Mouse (Mus musculus) heart, embryonic 12.5 days (tissue): Measurements from ENCODE around the gene B4galt5. TPM values are rescaled to one million over a fixed set of nuclear protein-coding genes. Genes with fewer than 3 reads are reported as not detected.

Source experiments
- ATAC-seq: fragments of 200-750 bp; cut with Nextera tagmentation; 2 replicates; pipeline ENCODE4 v1.8.0; 2017; ENCODE audit warnings: moderate TSS enrichment, moderate library complexity; ENCODE audit not compliant: insufficient number of reproducible peaks, low FRiP score
- H3K27ac ChIP-seq: fragments of 300-500 bp; sonication (generic); 2 replicates; pipeline ENCODE4 v1.5.1; 2016; ENCODE audit warnings: mild to moderate bottlenecking, moderate library complexity; ENCODE audit not compliant: poor library complexity, severe bottlenecking
- H3K27me3 ChIP-seq: fragments of 300-500 bp; sonication (generic); replicated peaks from 2 replicates; pipeline ENCODE4 v1.6.1; 2016; ENCODE audit warnings: mild to moderate bottlenecking, moderate library complexity
- H3K36me3 ChIP-seq: fragments of 300-500 bp; sonication (generic); 2 replicates; pipeline ENCODE4 v1.6.1; 2016; ENCODE audit warnings: mild to moderate bottlenecking, moderate library complexity
- H3K4me1 ChIP-seq: fragments of 300-500 bp; sonication (generic); replicated peaks from 2 replicates; pipeline ENCODE4 v1.6.1; 2016; ENCODE audit warnings: mild to moderate bottlenecking
- H3K4me2 ChIP-seq: fragments of 300-500 bp; sonication (generic); 2 replicates; pipeline ENCODE4 v1.6.1; 2016; ENCODE audit warnings: mild to moderate bottlenecking, moderate library complexity
- H3K4me3 ChIP-seq: fragments of 300-500 bp; sonication (generic); 2 replicates; pipeline ENCODE4 v1.5.1; 2016; ENCODE audit warnings: mild to moderate bottlenecking
- H3K9ac ChIP-seq: fragments of 300-500 bp; sonication (generic); 2 replicates; pipeline ENCODE4 v1.6.1; 2016; ENCODE audit warnings: mild to moderate bottlenecking, moderate library complexity
- H3K9me3 ChIP-seq: fragments of 300-500 bp; sonication (generic); replicated peaks from 2 replicates; pipeline ENCODE4 v1.6.1; 2016; ENCODE audit warnings: mild to moderate bottlenecking, moderate library complexity
- WGBS: fragments of 180-500 bp; shearing (Covaris S2); methylation state at CpG from one replicate; pipeline ENCODE4 v1.1.7; 2016; 5-methylcytosine and 5-hydroxymethylcytosine counted together
- polyA plus RNA-seq: library from polyadenylated mRNA; unstranded; fragments of >200 nt; fragmentation: Nextera tagmentation; extraction: Ambion mirVana; gene quantifications from 2 replicates; pipeline ENCODE4 v1.2.1, GENCODE M21; 2016

Gene B4galt5
- polyA plus RNA-seq, 1 experiment from 2014 or later = 14.9 TPM

GRCm38 (mm10) chr2:167313501-167314326 is 35.3 kb downstream of the B4galt5 start:
- peaks cover 33% of the 10 kb centered on the region for H3K36me3 ChIP-seq
- H3K27me3 ChIP-seq = no peaks in the 10 kb centered on the region
- H3K4me3 ChIP-seq = no peak overlapping the region
- ATAC-seq = peak; percentile 66
- peak overlapping the region; percentile 67 for H3K27ac ChIP-seq
- H3K9me3 ChIP-seq = no peaks in the 10 kb centered on the region
- no peak overlapping the region for H3K4me2 ChIP-seq
- 0 out of 2 replicates have a peak overlapping the region, but pooled peaks have one; percentile 33 for H3K9ac ChIP-seq
- WGBS = 56% methylated on average over 13 of the region's 13 CpGs
- peaks cover 60% of the 10 kb centered on the region for H3K4me1 ChIP-seq

DNA sequence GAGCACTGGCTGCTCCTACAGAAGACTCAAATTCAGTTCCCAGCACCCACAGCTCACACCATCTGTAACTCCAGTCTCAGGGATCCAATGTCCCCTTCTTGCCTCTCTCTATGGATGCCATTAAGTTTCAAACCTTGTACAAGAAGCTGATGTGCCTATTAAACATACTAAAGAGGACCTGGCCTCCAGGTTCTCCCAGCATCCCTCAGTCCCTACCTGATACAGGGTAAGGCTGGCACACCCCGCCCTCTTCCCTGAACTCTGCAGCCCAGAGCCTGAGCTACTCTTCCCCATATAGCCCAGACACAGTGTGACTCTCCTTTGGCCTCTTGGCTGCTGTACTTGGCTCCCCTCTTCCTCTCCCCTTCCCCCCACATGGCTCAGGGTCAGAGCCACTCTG is 38.9 kb downstream of the B4galt5 start:
- Histone ChIP-seq H3K27ac (no peak overlapping the region), H3K27me3 (no peaks in the 10 kb centered on the region), H3K9me3 (no peaks in the 10 kb centered on the region), H3K4me2 (no peak overlapping the region), H3K9ac (no peak overlapping the region), H3K36me3 (peaks cover 66% of the 10 kb centered on the region), H3K4me3 (no peak overlapping the region), H3K4me1 (peaks cover 36% of the 10 kb centered on the region)
- no peak for ATAC-seq
- 100% methylated on average over 1 of the region's 1 CpGs for WGBS

GRCm38 (mm10) chr2:167309286-167309685 is 39.7 kb downstream of the B4galt5 start:
- no peaks in the 10 kb centered on the region for H3K9me3 ChIP-seq
- peaks cover 72% of the 10 kb centered on the region for H3K36me3 ChIP-seq
- H3K9ac ChIP-seq = no peak overlapping the region
- H3K27me3 ChIP-seq = no peaks in the 10 kb centered on the region
- no peak overlapping the region for H3K27ac ChIP-seq
- H3K4me3 ChIP-seq = no peak overlapping the region
- WGBS = 88% methylated on average over 12 of the region's 12 CpGs
- H3K4me2 ChIP-seq = no peak overlapping the region
- ATAC-seq = no peak
- peaks cover 27% of the 10 kb centered on the region for H3K4me1 ChIP-seq

DNA sequence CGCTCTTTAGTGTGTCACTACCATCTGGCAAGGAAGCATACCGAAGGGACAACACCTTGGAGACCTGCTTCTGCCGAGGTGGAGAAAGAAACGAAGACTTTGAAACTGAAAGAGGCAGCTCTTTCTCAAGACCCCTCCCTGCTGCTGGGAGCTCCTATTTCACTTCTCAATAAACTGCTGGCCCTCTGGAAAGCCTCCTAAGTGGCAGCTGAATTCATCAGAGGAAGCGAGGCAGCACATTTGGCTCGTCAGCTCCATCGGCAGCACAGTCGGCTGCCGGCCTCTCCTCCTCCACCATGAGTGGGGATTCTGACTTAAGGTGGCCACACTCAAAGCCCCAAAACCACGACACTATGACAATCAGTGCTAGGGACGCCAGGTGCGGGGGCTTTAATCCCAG is 41.3 kb downstream of the B4galt5 start:
- 63% methylated on average over 12 of the region's 12 CpGs for WGBS
- H3K9ac ChIP-seq = no peak overlapping the region
- no peak for ATAC-seq
- no peak overlapping the region for H3K4me2 ChIP-seq
- no peak overlapping the region for H3K27ac ChIP-seq
- H3K4me1 ChIP-seq = peaks cover 17% of the 10 kb centered on the region
- H3K27me3 ChIP-seq = no peaks in the 10 kb centered on the region
- no peak overlapping the region for H3K4me3 ChIP-seq
- peaks cover 85% of the 10 kb centered on the region for H3K36me3 ChIP-seq
- no peaks in the 10 kb centered on the region for H3K9me3 ChIP-seq

DNA sequence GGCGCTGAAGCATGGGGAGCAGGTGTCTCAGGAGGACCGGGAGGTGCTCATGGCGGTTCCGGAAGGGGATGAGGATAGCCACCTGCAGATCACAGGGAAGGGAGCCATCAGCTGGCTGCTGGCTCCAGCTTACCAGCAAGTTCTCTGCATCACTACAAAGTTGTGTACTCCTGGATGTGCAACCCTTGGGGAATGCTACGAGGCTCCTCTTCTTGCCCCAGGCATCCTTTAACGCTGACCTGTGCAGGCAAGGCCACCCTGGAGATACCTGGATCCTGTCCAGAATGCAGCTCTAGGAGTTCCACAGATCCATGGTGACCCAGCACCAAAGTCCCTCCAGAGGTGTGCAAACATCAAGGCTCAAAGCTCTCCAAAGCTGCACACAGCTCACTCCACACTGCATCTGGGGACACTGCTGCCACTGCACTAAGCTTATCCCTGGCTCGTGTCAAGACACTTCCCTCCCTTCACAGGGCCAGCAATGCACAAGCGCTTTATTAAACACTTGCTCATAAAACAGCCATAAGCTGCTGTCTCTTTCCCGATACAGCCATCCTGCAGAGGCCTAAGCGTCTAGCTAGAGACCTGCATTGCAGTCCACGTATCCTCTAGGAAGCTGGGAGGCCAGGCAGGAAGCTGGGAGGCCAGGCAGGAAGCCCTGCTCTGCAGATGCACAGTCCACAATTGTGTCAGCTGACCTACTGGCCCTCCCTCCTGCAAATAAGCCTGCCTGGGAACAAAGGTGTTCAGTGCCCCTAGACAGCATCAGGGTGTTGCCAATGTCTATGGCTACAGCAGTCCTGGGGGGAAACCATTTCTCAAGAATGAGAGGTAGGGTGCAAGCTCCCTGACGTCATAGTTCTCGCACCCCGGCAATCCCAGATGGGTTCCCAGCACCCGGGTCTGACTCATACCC is 42.1 kb downstream of the B4galt5 start:
- no peak overlapping the region for H3K4me2 ChIP-seq
- WGBS = 87% methylated on average over 15 of the region's 15 CpGs
- no peaks in the 10 kb centered on the region for H3K9me3 ChIP-seq
- no peaks in the 10 kb centered on the region for H3K27me3 ChIP-seq
- peaks cover 90% of the 10 kb centered on the region for H3K36me3 ChIP-seq
- ATAC-seq = peak; percentile 20; the same call in 1 of the 2 replicates
- H3K4me1 ChIP-seq = peaks cover 21% of the 10 kb centered on the region
- no peak overlapping the region; the same call in 1 of the 2 replicates for H3K27ac ChIP-seq
- peak overlapping the region; percentile 3; the same call in 1 of the 2 replicates for H3K9ac ChIP-seq
- H3K4me3 ChIP-seq = no peak overlapping the region

GRCm38 (mm10) chr2:167306273-167306594 is 42.7 kb downstream of the B4galt5 start:
- H3K9ac ChIP-seq = no peak overlapping the region
- WGBS = 73% methylated on average over 4 of the region's 4 CpGs
- no peak overlapping the region for H3K4me3 ChIP-seq
- H3K27me3 ChIP-seq = no peaks in the 10 kb centered on the region
- no peaks in the 10 kb centered on the region for H3K9me3 ChIP-seq
- peaks cover 90% of the 10 kb centered on the region for H3K36me3 ChIP-seq
- no peak overlapping the region for H3K4me2 ChIP-seq
- no peak for ATAC-seq
- H3K4me1 ChIP-seq = peaks cover 21% of the 10 kb centered on the region
- no peak overlapping the region for H3K27ac ChIP-seq

- WGBS = 90% methylated on average over 12 of the region's 13 CpGs
- Histone ChIP-seq H3K9me3 (no peaks in the 10 kb centered on the region), H3K9ac (no peak overlapping the region), H3K4me1 (peaks cover 21% of the 10 kb centered on the region), H3K36me3 (peaks cover 89% of the 10 kb centered on the region), H3K4me3 (no peak overlapping the region), H3K27me3 (no peaks in the 10 kb centered on the region), H3K4me2 (no peak overlapping the region), H3K27ac (no peak overlapping the region)
- ATAC-seq = no peak
Measured at GRCm38 (mm10) chr2:167305382-167306272, 43.4 kb downstream of the B4galt5 start.

DNA sequence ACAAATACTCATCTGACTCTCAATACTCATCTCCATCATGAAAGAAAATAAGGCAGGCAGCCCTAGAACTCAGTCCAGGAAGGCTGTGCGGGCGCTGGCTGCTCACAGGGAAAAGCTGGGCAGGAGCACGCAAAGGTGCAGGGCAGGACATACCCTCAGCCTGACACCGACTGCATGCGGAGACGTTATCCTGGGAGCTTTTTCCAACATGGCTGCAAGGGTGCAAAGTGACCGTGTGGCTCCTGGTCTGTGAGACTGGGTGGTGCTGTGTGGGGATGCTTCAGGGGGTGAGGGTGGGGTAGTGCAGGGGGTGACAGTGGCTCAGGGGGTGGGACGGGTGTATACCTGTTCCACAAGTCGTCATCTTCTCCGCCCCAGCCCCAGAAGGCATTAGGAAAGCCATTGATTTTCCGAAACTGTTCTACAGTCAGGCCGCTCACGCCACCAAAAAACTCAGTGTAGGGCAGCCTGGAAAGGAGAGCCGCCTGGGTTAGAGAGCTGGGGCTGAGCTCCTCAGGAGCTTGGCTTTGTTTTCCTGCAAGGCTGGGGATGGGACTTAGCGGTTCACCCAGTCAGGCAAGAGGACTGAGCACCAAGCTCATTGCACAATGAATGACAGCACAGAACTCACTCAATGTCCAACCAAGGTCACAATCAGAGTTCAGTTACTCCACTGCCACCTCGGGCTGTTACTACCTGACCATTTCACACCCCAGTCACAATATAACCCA is 44.2 kb downstream of the B4galt5 start:
- Histone ChIP-seq H3K4me2 (no peak overlapping the region), H3K4me1 (peaks cover 27% of the 10 kb centered on the region), H3K9ac (no peak overlapping the region), H3K9me3 (no peaks in the 10 kb centered on the region), H3K27me3 (no peaks in the 10 kb centered on the region), H3K4me3 (no peak overlapping the region), H3K36me3 (peaks cover 87% of the 10 kb centered on the region), H3K27ac (no peak overlapping the region)
- 86% methylated on average over 16 of the region's 16 CpGs for WGBS
- no peak for ATAC-seq

GRCm38 (mm10) chr2:167303806-167304205 is 45.2 kb downstream of the B4galt5 start:
- Histone ChIP-seq H3K27me3 (no peaks in the 10 kb centered on the region), H3K4me2 (no peak overlapping the region), H3K36me3 (peaks cover 85% of the 10 kb centered on the region), H3K27ac (no peak overlapping the region), H3K4me1 (peaks cover 37% of the 10 kb centered on the region), H3K9ac (no peak overlapping the region), H3K4me3 (no peak overlapping the region), H3K9me3 (no peaks in the 10 kb centered on the region)
- 88% methylated on average over 6 of the region's 6 CpGs for WGBS
- no peak for ATAC-seq

DNA sequence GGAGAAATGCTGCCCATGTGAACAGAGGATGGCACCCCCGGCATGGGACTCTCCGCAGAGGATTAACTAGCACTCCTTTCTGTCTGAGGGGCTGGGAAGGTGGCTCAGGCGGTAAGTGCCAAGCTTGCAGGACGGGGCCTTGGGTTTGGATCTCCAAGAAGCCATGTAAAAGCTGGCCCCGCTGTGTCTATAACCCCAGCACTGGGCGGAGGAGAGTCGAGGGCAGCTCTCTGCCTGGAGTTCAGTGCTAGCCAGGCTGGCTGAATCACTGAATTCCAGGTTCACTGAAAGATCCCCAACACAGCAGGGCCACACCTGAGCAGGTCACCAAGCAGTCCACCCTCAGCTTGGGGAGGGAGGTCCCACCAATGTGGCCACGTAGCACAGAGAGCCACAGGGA is 45.8 kb downstream of the B4galt5 start:
- ATAC-seq = no peak
- WGBS = 89% methylated on average over 8 of the region's 8 CpGs

More for the DNA sequence above, 45.8 kb downstream of the B4galt5 start:
- Histone ChIP-seq H3K4me3 (no peak overlapping the region), H3K9ac (no peak overlapping the region), H3K36me3 (peaks cover 81% of the 10 kb centered on the region), H3K27me3 (no peaks in the 10 kb centered on the region), H3K4me1 (peaks cover 42% of the 10 kb centered on the region), H3K4me2 (no peak overlapping the region), H3K9me3 (no peaks in the 10 kb centered on the region), H3K27ac (no peak overlapping the region)
